Mouse (Mus musculus): ENCODE measurements around the gene Mlxipl. TPM values are rescaled to one million over a fixed set of nuclear protein-coding genes. Genes with fewer than 3 reads are reported as not detected.

Mlxipl gene
- polyA plus RNA-seq, 1 experiment: 28.5 TPM

GRCm38 (mm10) chr5:135161650-135162049, 72.0 kb downstream of the Mlxipl start:
- TF ChIP-seq CTCF (IDR thresholded peaks at IDR 0.05; ENCODE audit: insufficient read depth, low read length) (no peak), POLR2A (IDR thresholded peaks at IDR 0.05; ENCODE audit: borderline replicate concordance, extremely low read depth, low read depth, low read length) (no peak)
- no peak overlapping the region for H3K4me3 ChIP-seq (replicated peaks; ENCODE audit: extremely low read depth, low read depth, low read length)
- peaks cover 10% of the 10 kb centered on the region for H3K4me1 ChIP-seq (ENCODE audit: control insufficient read depth, insufficient read depth, low read length)
- DNase-seq: peak; percentile 27
- 72% methylated on average over 7 of the region's 7 CpGs for WGBS

- 85% methylated on average over 8 of the region's 8 CpGs for WGBS
- H3K4me3 ChIP-seq (replicated peaks; ENCODE audit: extremely low read depth, low read depth, low read length): no peak overlapping the region
- DNase-seq: no peak
- TF ChIP-seq POLR2A (IDR thresholded peaks at IDR 0.05; ENCODE audit: borderline replicate concordance, extremely low read depth, low read depth, low read length): no peak
- TF ChIP-seq CTCF (IDR thresholded peaks at IDR 0.05; ENCODE audit: insufficient read depth, low read length): no peak
- peaks cover 10% of the 10 kb centered on the region for H3K4me1 ChIP-seq (ENCODE audit: control insufficient read depth, insufficient read depth, low read length)
Observed at GRCm38 (mm10) chr5:135162361-135162760, 72.7 kb downstream of the Mlxipl start.

- WGBS: 76% methylated on average over 6 of the region's 6 CpGs
- no peak for TF ChIP-seq CTCF (IDR thresholded peaks at IDR 0.05; ENCODE audit: insufficient read depth, low read length)
- no peak for TF ChIP-seq POLR2A (IDR thresholded peaks at IDR 0.05; ENCODE audit: borderline replicate concordance, extremely low read depth, low read depth, low read length)
- no peak overlapping the region for H3K4me3 ChIP-seq (replicated peaks; ENCODE audit: extremely low read depth, low read depth, low read length)
- no peak for DNase-seq
- peaks cover 10% of the 10 kb centered on the region for H3K4me1 ChIP-seq (ENCODE audit: control insufficient read depth, insufficient read depth, low read length)
Observed at GRCm38 (mm10) chr5:135162821-135163220, 73.1 kb downstream of the Mlxipl start.

- WGBS: 77% methylated on average over 4 of the region's 4 CpGs
- Histone ChIP-seq H3K4me1 (ENCODE audit: control insufficient read depth, insufficient read depth, low read length) (peaks cover 6% of the 10 kb centered on the region), H3K4me3 (replicated peaks; ENCODE audit: extremely low read depth, low read depth, low read length) (no peak overlapping the region)
- no peak for TF ChIP-seq POLR2A (IDR thresholded peaks at IDR 0.05; ENCODE audit: borderline replicate concordance, extremely low read depth, low read depth, low read length)
- TF ChIP-seq CTCF (IDR thresholded peaks at IDR 0.05; ENCODE audit: insufficient read depth, low read length): no peak
- DNase-seq: no peak
Observed at GRCm38 (mm10) chr5:135166909-135167308, 77.2 kb downstream of the Mlxipl start.

GRCm38 (mm10) chr5:135167469-135167868, 77.8 kb downstream of the Mlxipl start:
- 93% methylated on average over 4 of the region's 4 CpGs for WGBS
- no peak for TF ChIP-seq CTCF (IDR thresholded peaks at IDR 0.05; ENCODE audit: insufficient read depth, low read length)
- no peak for TF ChIP-seq POLR2A (IDR thresholded peaks at IDR 0.05; ENCODE audit: borderline replicate concordance, extremely low read depth, low read depth, low read length)

GRCm38 (mm10) chr5:135168063-135169062, 78.7 kb downstream of the Mlxipl start, which contains the start of gene Bcl7b:
Gene Bcl7b, plus strand, starts transcription at chr5:135168283.
- H3K4me1 ChIP-seq (ENCODE audit: control insufficient read depth, insufficient read depth, low read length): peaks cover 3% of the 10 kb centered on the region
- peak; percentile 93 for DNase-seq
- TF ChIP-seq CTCF (IDR thresholded peaks at IDR 0.05; ENCODE audit: insufficient read depth, low read length): no peak
- peak; percentile 68 for TF ChIP-seq POLR2A (IDR thresholded peaks at IDR 0.05; ENCODE audit: borderline replicate concordance, extremely low read depth, low read depth, low read length)
- peak within 1 kb of the TSS; percentile 90 for H3K4me3 ChIP-seq (replicated peaks; ENCODE audit: extremely low read depth, low read depth, low read length)
- 2% methylated on average over 94 of the region's 95 CpGs for WGBS

More at GRCm38 (mm10) chr5:135167469-135167868, 77.8 kb downstream of the Mlxipl start:
- Histone ChIP-seq H3K4me3 (replicated peaks; ENCODE audit: extremely low read depth, low read depth, low read length) (no peak overlapping the region), H3K4me1 (ENCODE audit: control insufficient read depth, insufficient read depth, low read length) (peaks cover 3% of the 10 kb centered on the region)
- no peak for DNase-seq

GRCm38 (mm10) chr5:135169479-135169878, 79.8 kb downstream of the Mlxipl start:
- DNase-seq: no peak
- 95% methylated on average over 5 of the region's 5 CpGs for WGBS
- TF ChIP-seq POLR2A (IDR thresholded peaks at IDR 0.05; ENCODE audit: borderline replicate concordance, extremely low read depth, low read depth, low read length) (no peak), CTCF (IDR thresholded peaks at IDR 0.05; ENCODE audit: insufficient read depth, low read length) (no peak)
- Histone ChIP-seq H3K4me3 (replicated peaks; ENCODE audit: extremely low read depth, low read depth, low read length) (peak overlapping the region; percentile 36), H3K4me1 (ENCODE audit: control insufficient read depth, insufficient read depth, low read length) (peaks cover 3% of the 10 kb centered on the region)

- WGBS: 88% methylated on average over 6 of the region's 6 CpGs
- Histone ChIP-seq H3K4me3 (replicated peaks; ENCODE audit: extremely low read depth, low read depth, low read length) (no peak overlapping the region), H3K4me1 (ENCODE audit: control insufficient read depth, insufficient read depth, low read length) (peaks cover 3% of the 10 kb centered on the region)
- TF ChIP-seq POLR2A (IDR thresholded peaks at IDR 0.05; ENCODE audit: borderline replicate concordance, extremely low read depth, low read depth, low read length) (no peak), CTCF (IDR thresholded peaks at IDR 0.05; ENCODE audit: insufficient read depth, low read length) (no peak)
- DNase-seq: no peak
Observed at GRCm38 (mm10) chr5:135171688-135172220, 82.1 kb downstream of the Mlxipl start.

GRCm38 (mm10) chr5:135172986-135173385, 83.3 kb downstream of the Mlxipl start:
- TF ChIP-seq POLR2A (IDR thresholded peaks at IDR 0.05; ENCODE audit: borderline replicate concordance, extremely low read depth, low read depth, low read length): no peak
- no peak for TF ChIP-seq CTCF (IDR thresholded peaks at IDR 0.05; ENCODE audit: insufficient read depth, low read length)
- H3K4me1 ChIP-seq (ENCODE audit: control insufficient read depth, insufficient read depth, low read length): peaks cover 3% of the 10 kb centered on the region
- WGBS: 88% methylated on average over 5 of the region's 5 CpGs

More at GRCm38 (mm10) chr5:135172986-135173385, 83.3 kb downstream of the Mlxipl start:
- DNase-seq: no peak
- no peak overlapping the region for H3K4me3 ChIP-seq (replicated peaks; ENCODE audit: extremely low read depth, low read depth, low read length)
